In the genomic region with DNA sequence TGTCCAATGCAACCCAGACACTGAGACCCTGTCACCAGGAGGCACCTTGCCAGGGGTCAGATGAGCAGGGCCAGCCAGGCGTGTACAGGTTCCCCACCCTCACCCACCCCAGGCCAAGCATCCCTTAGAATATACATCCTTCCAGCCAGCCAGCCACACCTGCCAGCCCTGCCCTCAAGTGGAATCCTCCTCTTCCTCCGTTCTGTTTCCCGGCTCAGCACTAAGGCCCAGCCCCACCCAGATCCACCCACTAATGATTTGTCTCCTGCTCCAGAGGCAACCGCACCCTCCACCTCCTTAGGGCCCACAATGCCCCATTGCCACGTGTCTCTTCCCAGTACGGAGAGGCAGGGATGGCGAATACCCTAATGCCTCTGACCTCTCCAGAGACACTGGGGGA, we compare ENCODE assay signal across 40 mouse cellular contexts. TPM values are rescaled to one million over a fixed set of nuclear protein-coding genes. Genes with fewer than 3 reads are reported as not detected.
"Had no signal": no experiment of that assay in that cellular context is flagged by ENCODE, and none has a peak within 500 bp of the region (broad histone marks: within the 10 kb centered on the region; RNA-seq: fewer than 3 reads in every experiment).

No protein-coding gene starts in this region.

- DNase-seq: gastrocnemius, adult 2 months; gastrocnemius, postnatal 10 days; gastrocnemius, postnatal 25 days; heart, adult 2 months; heart, postnatal 10 days; heart, postnatal 4 days; kidney, adult 18-20 months; kidney, adult 8-10 months; kidney, postnatal 10 days; kidney, postnatal 25 days; kidney, postnatal 4 days; layer of hippocampus, postnatal 36 days; liver; liver, embryonic 13.5 days; liver, postnatal 0 days had no signal

- H3K4me3 ChIP-seq: gastrocnemius, adult 2 months; heart, adult 2 months; heart, embryonic 10.5 days; heart, embryonic 12.5 days; hindbrain, embryonic 10.5 days; hindbrain, embryonic 12.5 days; intestine, embryonic 15.5 days; layer of hippocampus, adult 2 months; limb, embryonic 10.5 days; limb, embryonic 12.5 days; liver, embryonic 13.5 days; liver, embryonic 15.5 days had no signal

- H3K36me3 ChIP-seq: heart, embryonic 10.5 days; heart, embryonic 12.5 days; hindbrain, embryonic 10.5 days; hindbrain, embryonic 12.5 days; intestine, embryonic 15.5 days; limb, embryonic 10.5 days; limb, embryonic 12.5 days; liver, embryonic 13.5 days; liver, embryonic 15.5 days had no signal

- H3K9ac ChIP-seq: heart, embryonic 12.5 days; hindbrain, embryonic 12.5 days; hindbrain, embryonic 14.5 days; intestine, embryonic 15.5 days; limb, embryonic 12.5 days; liver, embryonic 13.5 days; liver, embryonic 15.5 days; liver, postnatal 0 days had no signal

- H3K27me3 ChIP-seq: hindbrain, embryonic 12.5 days; liver, embryonic 13.5 days; liver, embryonic 15.5 days had no signal

- H3K4me1 ChIP-seq: hindbrain, embryonic 10.5 days; hindbrain, embryonic 12.5 days; intestine, embryonic 15.5 days; limb, embryonic 10.5 days; limb, embryonic 12.5 days; liver, embryonic 13.5 days; liver, embryonic 15.5 days had no signal

- H3K27ac ChIP-seq: gastrocnemius, adult 2 months; heart, adult 2 months; heart, embryonic 10.5 days; hindbrain, embryonic 10.5 days; hindbrain, embryonic 12.5 days; hindbrain, embryonic 14.5 days; intestine, embryonic 15.5 days; layer of hippocampus, adult 2 months; limb, embryonic 10.5 days; limb, embryonic 12.5 days; liver, embryonic 13.5 days; liver, embryonic 15.5 days had no signal

- H3K9me3 ChIP-seq: heart, embryonic 10.5 days; heart, embryonic 12.5 days; hindbrain, embryonic 10.5 days; hindbrain, embryonic 12.5 days; intestine, embryonic 15.5 days; limb, embryonic 10.5 days; limb, embryonic 12.5 days; liver, embryonic 13.5 days; liver, embryonic 15.5 days had no signal

RNA-seq across cellular contexts. Expression of a gene that starts 5.0 kb away (rescaled TPM):
- total RNA-seq: gastrocnemius, adult 2 months; gastrocnemius, postnatal 10 days; gastrocnemius, postnatal 25 days; gastrocnemius, postnatal 4 days; granulocyte monocyte progenitor cell, adult 5-6 weeks; heart, adult 2 months; heart, postnatal 10 days; heart, postnatal 25 days; heart, postnatal 4 days; layer of hippocampus, adult 2 months; layer of hippocampus, postnatal 14 days; layer of hippocampus, postnatal 36 days; left cerebral cortex, postnatal 14 days; left cerebral cortex, postnatal 36 days had no signal
- polyA plus RNA-seq: heart, adult 2 months; heart, embryonic 10.5 days; heart, embryonic 12.5 days; heart, embryonic 14.5 days; heart, embryonic 16.5 days; hindbrain, embryonic 10.5 days; hindbrain, embryonic 12.5 days; hindbrain, embryonic 14.5 days; hindbrain, embryonic 16.5 days; inflammation-experienced regulatory T-cells, adult 6 months; intestine, embryonic 15.5 days; kidney, embryonic 14.5 days; kidney, embryonic 16.5 days; limb, embryonic 10.5 days; limb, embryonic 12.5 days; liver, embryonic 11.5 days; liver, embryonic 13.5 days; liver, embryonic 15.5 days; liver, postnatal 0 days had no signal

RNA-seq across cellular contexts. Expression of a gene that starts 13.9 kb away (rescaled TPM):
- total RNA-seq: gastrocnemius, adult 2 months; gastrocnemius, postnatal 25 days; granulocyte monocyte progenitor cell, adult 5-6 weeks; heart, adult 2 months; heart, postnatal 10 days; heart, postnatal 25 days; layer of hippocampus, adult 2 months; layer of hippocampus, postnatal 14 days; layer of hippocampus, postnatal 36 days; left cerebral cortex, postnatal 14 days; left cerebral cortex, postnatal 36 days had no signal

RNA-seq across cellular contexts. Expression of a gene that starts 26.0 kb away (rescaled TPM):
- total RNA-seq: gastrocnemius, adult 2 months; gastrocnemius, postnatal 10 days; gastrocnemius, postnatal 25 days; granulocyte monocyte progenitor cell, adult 5-6 weeks; heart, adult 2 months; heart, postnatal 10 days; heart, postnatal 25 days; heart, postnatal 4 days; layer of hippocampus, adult 2 months; layer of hippocampus, postnatal 14 days; layer of hippocampus, postnatal 36 days; left cerebral cortex, adult 18-20 months; left cerebral cortex, postnatal 14 days; left cerebral cortex, postnatal 36 days had no signal
- polyA plus RNA-seq: heart, adult 2 months; heart, embryonic 10.5 days; heart, embryonic 12.5 days; heart, embryonic 14.5 days; hindbrain, embryonic 10.5 days; hindbrain, embryonic 12.5 days; hindbrain, embryonic 14.5 days; hindbrain, embryonic 16.5 days; inflammation-experienced regulatory T-cells, adult 6 months; intestine, embryonic 15.5 days; intestine, postnatal 0 days; kidney, embryonic 14.5 days; kidney, embryonic 16.5 days; limb, embryonic 10.5 days; limb, embryonic 12.5 days; liver, embryonic 11.5 days; liver, embryonic 13.5 days; liver, embryonic 15.5 days; liver, postnatal 0 days had no signal

RNA-seq across cellular contexts. Expression of a gene that starts 59.5 kb away (rescaled TPM):
- total RNA-seq: gastrocnemius, adult 2 months; gastrocnemius, postnatal 10 days; gastrocnemius, postnatal 25 days; gastrocnemius, postnatal 4 days; granulocyte monocyte progenitor cell, adult 5-6 weeks; heart, adult 2 months; heart, postnatal 10 days; heart, postnatal 25 days; heart, postnatal 4 days; layer of hippocampus, adult 2 months; layer of hippocampus, postnatal 14 days; layer of hippocampus, postnatal 36 days; left cerebral cortex, adult 18-20 months; left cerebral cortex, postnatal 14 days; left cerebral cortex, postnatal 36 days had no signal
- polyA plus RNA-seq: heart, adult 2 months; heart, embryonic 10.5 days; heart, embryonic 12.5 days; heart, embryonic 14.5 days; heart, embryonic 16.5 days; hindbrain, embryonic 16.5 days; inflammation-experienced regulatory T-cells, adult 6 months; kidney, embryonic 14.5 days; kidney, embryonic 16.5 days; limb, embryonic 10.5 days; limb, embryonic 12.5 days; liver, embryonic 11.5 days; liver, embryonic 13.5 days; liver, embryonic 15.5 days; liver, postnatal 0 days had no signal
